1 mouse cellular context compared by ENCODE assay signal in genomic region chr4:155120038-155120437, GRCm38 (mm10).
TF ChIP-seq lines count a peak whose summit lies in the region.

No protein-coding gene starts in this region.

TF ChIP-seq in CH12.LX, 34 proteins besides CTCF, POLR2A, EP300 and RAD21:
- TF ChIP-seq SMC3 (IDR thresholded peaks at IDR 0.05; ENCODE audit: low read depth, low read length) (peak; percentile 21; the same call in 1 of the 2 replicates), E2F4 (IDR thresholded peaks at IDR 0.05; ENCODE audit: insufficient replicate concordance, low read depth, low read length) (no peak), ELF1 (IDR thresholded peaks at IDR 0.05; ENCODE audit: low read depth, low read length) (no peak), HCFC1 (IDR thresholded peaks at IDR 0.05; ENCODE audit: low read depth, low read length) (no peak), MAX (IDR thresholded peaks at IDR 0.05; ENCODE audit: low read length) (no peak), MAZ (IDR thresholded peaks at IDR 0.05; ENCODE audit: low read depth, low read length) (no peak)
